Mouse (Mus musculus) myocyte (in vitro differentiated cells): ENCODE results near the gene Tln2. TPM values are rescaled to one million over a fixed set of nuclear protein-coding genes. Genes with fewer than 3 reads are reported as not detected.

Experiments
- H3K27me3 ChIP-seq: one replicate; pipeline ENCODE4 v1.6.1; 2011; ENCODE audit not compliant: control insufficient read depth, insufficient read depth, insufficient read length
- H3K36me3 ChIP-seq: one replicate; pipeline ENCODE4 v1.6.1; 2011; ENCODE audit not compliant: control insufficient read depth, insufficient read depth
- H3K4me2 ChIP-seq: one replicate; pipeline ENCODE4 v1.6.1; 2011; ENCODE audit warnings: low read depth, control low read depth
- H3K4me3 ChIP-seq: one replicate; pipeline ENCODE4 v1.5.1; 2011; ENCODE audit warnings: mild to moderate bottlenecking, control low read depth, moderate library complexity
- H3K79me2 ChIP-seq: one replicate; pipeline ENCODE4 v1.6.1; 2011; ENCODE audit not compliant: control insufficient read depth, insufficient read depth
- H3ac ChIP-seq: one replicate; pipeline ENCODE4 v1.6.1; 2011; ENCODE audit not compliant: control insufficient read depth, insufficient read length
- CEBPB ChIP-seq: IDR thresholded peaks from 2 replicates; pipeline ENCODE4 v1.6.1; 2011; ENCODE audit warnings: mild to moderate bottlenecking, moderate library complexity; ENCODE audit not compliant: poor library complexity, insufficient read depth, severe bottlenecking
- E2F4 ChIP-seq: IDR thresholded peaks from one replicate; pipeline ENCODE4 v1.6.1; 2011; ENCODE audit warnings: mild to moderate bottlenecking, control low read depth, moderate library complexity; ENCODE audit not compliant: insufficient read depth
- MAX ChIP-seq: IDR thresholded peaks from one replicate; pipeline ENCODE4 v1.6.1; 2011; ENCODE audit warnings: low read depth, mild to moderate bottlenecking, control low read depth
- MYOD1 ChIP-seq, 3 experiments: IDR thresholded peaks; one replicate each; pipeline ENCODE4 v1.6.1; 2011; ENCODE audit warnings: control low read depth in 2 of 3, low read depth in 2 of 3, mild to moderate bottlenecking in 2 of 3, moderate library complexity in 1 of 3; ENCODE audit not compliant: insufficient read length in 2 of 3, control insufficient read depth in 1 of 3
- MYOG ChIP-seq, 3 experiments: IDR thresholded peaks; one replicate each; pipeline ENCODE4 v1.6.1; 2011; ENCODE audit warnings: control low read depth in 2 of 3, low read depth in 2 of 3, mild to moderate bottlenecking in 2 of 3; ENCODE audit not compliant: insufficient read length in 2 of 3, control insufficient read depth in 1 of 3, insufficient read depth in 1 of 3
- POLR2A ChIP-seq: IDR thresholded peaks from one replicate; pipeline ENCODE4 v1.6.1; 2011; ENCODE audit warnings: low read depth, mild to moderate bottlenecking, control low read depth, moderate library complexity; ENCODE audit not compliant: insufficient read length
- POLR2AphosphoS2 ChIP-seq: IDR thresholded peaks from one replicate; pipeline ENCODE4 v1.6.1; 2011; ENCODE audit warnings: low read depth, control low read depth; ENCODE audit not compliant: insufficient read length
- REST ChIP-seq: IDR thresholded peaks from one replicate; pipeline ENCODE4 v1.6.1; 2011; ENCODE audit warnings: mild to moderate bottlenecking, control low read depth, moderate library complexity; ENCODE audit not compliant: insufficient read depth, insufficient read length
- SRF ChIP-seq: IDR thresholded peaks from one replicate; pipeline ENCODE4 v1.6.1; 2011; ENCODE audit warnings: low read depth; ENCODE audit not compliant: control insufficient read depth, insufficient read length
- TCF12 ChIP-seq: IDR thresholded peaks from one replicate; pipeline ENCODE4 v1.6.1; 2011; ENCODE audit warnings: mild to moderate bottlenecking, control low read depth; ENCODE audit not compliant: poor library complexity, insufficient read depth, severe bottlenecking
- TCF3 ChIP-seq: IDR thresholded peaks from one replicate; pipeline ENCODE4 v1.6.1; 2011; ENCODE audit warnings: low read depth, control low read depth; ENCODE audit not compliant: insufficient read length
- USF1 ChIP-seq: IDR thresholded peaks from one replicate; pipeline ENCODE4 v1.6.1; 2011; ENCODE audit warnings: low read depth, mild to moderate bottlenecking, control low read depth, moderate library complexity
- polyA plus RNA-seq: library from polyadenylated mRNA; unstranded; fragments of >200 nt; fragmentation: generic; extraction: Trizol; gene quantifications from one replicate; pipeline ENCODE4 v1.2.1, GENCODE M21; 2012; ENCODE audit warnings: missing spikeins

Gene Tln2
- polyA plus RNA-seq, 1 experiment, result 28.6 TPM

GRCm38 (mm10) chr9:67429199-67429892 lies 130.2 kb downstream of the Tln2 start:
- Histone ChIP-seq H3K4me3 (no peak overlapping the region), H3ac (no peak overlapping the region), H3K4me2 (peak overlapping the region; percentile 39), H3K79me2 (no peaks in the 10 kb centered on the region), H3K36me3 (no peaks in the 10 kb centered on the region), H3K27me3 (no peaks in the 10 kb centered on the region)
- TF ChIP-seq POLR2AphosphoS2 (no peak), MYOG (IDR thresholded peaks at IDR 0.05; ENCODE audit: control insufficient read depth in 1 of 3, insufficient read depth in 1 of 3, insufficient read length in 2 of 3, low read depth in 2 of 3) (no peak), CEBPB (no peak), MYOD1 (IDR thresholded peaks at IDR 0.05; ENCODE audit: control insufficient read depth in 1 of 3, insufficient read length in 2 of 3, low read depth in 2 of 3) (no peak), E2F4 (no peak), USF1 (no peak), TCF12 (no peak), SRF (no peak), POLR2A (no peak), MAX (no peak), REST (no peak), TCF3 (no peak)

DNA sequence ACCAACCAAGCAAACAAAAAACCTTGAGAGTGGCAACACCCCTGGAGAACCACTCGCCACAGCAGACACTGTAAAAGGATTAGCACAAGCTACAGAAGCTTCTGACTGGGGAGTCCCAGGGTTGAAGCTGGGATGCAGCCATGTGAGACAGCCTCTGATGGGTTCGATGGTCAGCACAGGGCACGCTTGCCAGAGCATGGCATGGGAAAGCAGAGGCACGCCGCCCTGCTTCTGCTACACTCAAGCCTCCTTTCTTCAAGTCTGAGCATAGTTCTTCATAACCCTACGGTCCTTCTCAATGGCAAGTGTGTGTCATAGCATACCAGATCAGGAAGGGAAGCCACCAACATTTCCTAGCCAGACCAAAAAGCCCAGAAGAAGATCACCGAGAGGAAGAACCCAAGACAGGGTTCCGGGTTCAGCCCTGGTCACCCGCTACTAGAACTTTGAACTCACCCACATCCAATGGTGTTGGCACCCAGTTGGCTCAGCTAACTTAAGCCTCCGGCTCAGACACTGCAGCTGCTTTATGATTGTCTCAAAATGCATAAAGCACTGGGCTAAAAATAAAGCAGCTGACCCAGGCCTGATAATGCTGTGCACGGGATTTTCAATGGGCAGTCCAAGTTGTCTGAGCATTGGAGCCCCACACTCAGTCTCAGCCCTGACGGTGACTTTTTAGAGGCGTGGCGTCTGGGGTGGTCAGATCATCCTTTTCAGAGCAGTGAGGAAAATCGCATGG lies 131.0 kb downstream of the Tln2 start:
- H3K4me2 ChIP-seq, result peak overlapping the region; percentile 20
- no peaks in the 10 kb centered on the region for H3K27me3 ChIP-seq
- no peak overlapping the region for H3ac ChIP-seq
- H3K79me2 ChIP-seq, result no peaks in the 10 kb centered on the region
- H3K36me3 ChIP-seq, result no peaks in the 10 kb centered on the region
- TF ChIP-seq MYOD1 (IDR thresholded peaks at IDR 0.05; ENCODE audit: control insufficient read depth in 1 of 3, insufficient read length in 2 of 3, low read depth in 2 of 3) (peak in 2 of 3 experiments; percentile 22 to 30), POLR2AphosphoS2 (no peak), MYOG (IDR thresholded peaks at IDR 0.05; ENCODE audit: control insufficient read depth in 1 of 3, insufficient read depth in 1 of 3, insufficient read length in 2 of 3, low read depth in 2 of 3) (peak in 2 of 3 experiments; percentile 5 to 25)
- no peak overlapping the region for H3K4me3 ChIP-seq

DNA sequence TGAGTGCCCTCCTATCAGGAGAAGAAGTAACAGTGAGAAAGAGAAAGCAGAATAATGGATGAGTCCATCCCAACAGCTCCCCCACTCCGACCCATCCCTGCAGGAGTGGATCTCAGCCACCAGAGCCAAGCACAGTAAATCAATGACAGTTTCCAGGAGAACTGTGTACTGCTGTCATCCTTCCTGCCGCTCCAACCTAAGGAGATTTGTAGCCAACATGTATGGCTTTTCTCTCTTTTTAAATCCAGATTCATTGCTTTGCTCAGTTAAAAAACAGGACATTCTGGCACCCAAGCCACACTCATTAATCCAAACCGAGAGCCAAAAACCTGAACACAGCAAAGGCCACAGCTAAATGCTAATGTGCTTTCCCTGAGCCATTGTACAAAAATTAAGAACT lies 133.2 kb downstream of the Tln2 start:
- H3K4me3 ChIP-seq, result no peak overlapping the region
- TF ChIP-seq E2F4, result no peak
- no peak for TF ChIP-seq MAX
- TF ChIP-seq POLR2AphosphoS2, result no peak
- TF ChIP-seq TCF3, result no peak
- no peak for TF ChIP-seq MYOD1 (IDR thresholded peaks at IDR 0.05; ENCODE audit: control insufficient read depth in 1 of 3, insufficient read length in 2 of 3, low read depth in 2 of 3)
- no peak for TF ChIP-seq POLR2A
- no peak for TF ChIP-seq TCF12
- TF ChIP-seq USF1, result no peak
- TF ChIP-seq SRF, result no peak
- no peak for TF ChIP-seq REST
- no peak for TF ChIP-seq CEBPB
- no peak for TF ChIP-seq MYOG (IDR thresholded peaks at IDR 0.05; ENCODE audit: control insufficient read depth in 1 of 3, insufficient read depth in 1 of 3, insufficient read length in 2 of 3, low read depth in 2 of 3)
- H3K36me3 ChIP-seq, result no peaks in the 10 kb centered on the region
- H3K27me3 ChIP-seq, result no peaks in the 10 kb centered on the region
- no peak overlapping the region for H3ac ChIP-seq
- H3K79me2 ChIP-seq, result no peaks in the 10 kb centered on the region
- H3K4me2 ChIP-seq, result no peak overlapping the region

DNA sequence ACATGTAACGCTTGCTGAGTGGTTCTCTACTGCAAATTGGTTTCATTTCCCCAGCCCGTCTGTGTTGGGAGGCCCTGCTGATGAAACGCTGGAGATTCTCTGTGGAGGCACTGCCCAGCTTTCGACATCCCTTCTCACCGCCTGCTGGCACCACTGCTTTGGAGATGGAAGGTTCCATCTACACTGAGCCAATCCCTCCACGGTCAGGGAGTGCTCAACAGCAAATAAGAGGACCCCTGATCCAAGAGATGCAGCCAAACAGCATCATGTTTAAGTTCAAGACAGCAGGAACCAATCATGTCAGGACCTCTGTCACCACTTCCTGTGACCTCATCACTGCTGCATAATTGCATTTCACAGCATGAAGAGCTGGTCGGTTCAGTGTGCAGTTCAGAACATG lies 135.4 kb downstream of the Tln2 start:
- Histone ChIP-seq H3K4me2 (no peak overlapping the region), H3K79me2 (no peaks in the 10 kb centered on the region), H3ac (no peak overlapping the region), H3K4me3 (no peak overlapping the region), H3K36me3 (no peaks in the 10 kb centered on the region), H3K27me3 (no peaks in the 10 kb centered on the region)
- TF ChIP-seq MAX (no peak), POLR2AphosphoS2 (no peak), TCF12 (no peak), USF1 (no peak), REST (no peak), POLR2A (no peak), MYOD1 (IDR thresholded peaks at IDR 0.05; ENCODE audit: control insufficient read depth in 1 of 3, insufficient read length in 2 of 3, low read depth in 2 of 3) (no peak), MYOG (IDR thresholded peaks at IDR 0.05; ENCODE audit: control insufficient read depth in 1 of 3, insufficient read depth in 1 of 3, insufficient read length in 2 of 3, low read depth in 2 of 3) (no peak)

GRCm38 (mm10) chr9:67418092-67418491 lies 141.4 kb downstream of the Tln2 start:
- Histone ChIP-seq H3K79me2 (no peaks in the 10 kb centered on the region), H3K27me3 (no peaks in the 10 kb centered on the region), H3K36me3 (no peaks in the 10 kb centered on the region), H3K4me3 (no peak overlapping the region), H3K4me2 (no peak overlapping the region), H3ac (no peak overlapping the region)
- no peak for TF ChIP-seq MYOG (IDR thresholded peaks at IDR 0.05; ENCODE audit: control insufficient read depth in 1 of 3, insufficient read depth in 1 of 3, insufficient read length in 2 of 3, low read depth in 2 of 3)
- TF ChIP-seq MAX, result no peak
- TF ChIP-seq POLR2A, result no peak
- no peak for TF ChIP-seq REST
- no peak for TF ChIP-seq E2F4
- no peak for TF ChIP-seq MYOD1 (IDR thresholded peaks at IDR 0.05; ENCODE audit: control insufficient read depth in 1 of 3, insufficient read length in 2 of 3, low read depth in 2 of 3)
